Mouse (Mus musculus): Measurements from ENCODE around the gene Slc1a5.

Slc1a5 gene

GRCm38 (mm10) chr7:16780825-16781554 is at the start of gene Slc1a5:
Gene Slc1a5 (plus strand): TSS chr7:16781340.
- DNase-seq = peak; percentile 48 to 60

- DNase-seq = no peak
Observed at GRCm38 (mm10) chr7:16731893-16732422, 49.2 kb upstream of the Slc1a5 start.

- DNase-seq = peak in 1 of 2 experiments; percentile 26
Observed at GRCm38 (mm10) chr7:16737606-16738072, 43.5 kb upstream of the Slc1a5 start.

- peak; percentile 98 to 99 for DNase-seq
Observed at GRCm38 (mm10) chr7:16738073-16738696, 43.0 kb upstream of the Slc1a5 start, which contains the start of gene Ap2s1. Gene Ap2s1 (plus strand): TSS chr7:16738410.

GRCm38 (mm10) chr7:16739056-16739604 is 42.0 kb upstream of the Slc1a5 start:
- no peak for DNase-seq

GRCm38 (mm10) chr7:16745373-16745772 is 35.8 kb upstream of the Slc1a5 start:
- DNase-seq = no peak

GRCm38 (mm10) chr7:16746093-16746492 is 35.0 kb upstream of the Slc1a5 start:
- peak; percentile 41 to 54 for DNase-seq

GRCm38 (mm10) chr7:16747656-16748055 is 33.5 kb upstream of the Slc1a5 start:
- DNase-seq = no peak

GRCm38 (mm10) chr7:16752016-16752415 is 29.1 kb upstream of the Slc1a5 start:
- DNase-seq = no peak

GRCm38 (mm10) chr7:16755362-16756017 is 25.6 kb upstream of the Slc1a5 start:
- DNase-seq = no peak

- no peak for DNase-seq
Observed at GRCm38 (mm10) chr7:16758872-16759574, 22.1 kb upstream of the Slc1a5 start.

GRCm38 (mm10) chr7:16760292-16760691 is 20.8 kb upstream of the Slc1a5 start:
- no peak for DNase-seq

- no peak for DNase-seq
Observed at GRCm38 (mm10) chr7:16761005-16761481, 20.1 kb upstream of the Slc1a5 start.

- DNase-seq = no peak
Observed at GRCm38 (mm10) chr7:16761630-16762029, 19.5 kb upstream of the Slc1a5 start.

- DNase-seq = no peak
Observed at GRCm38 (mm10) chr7:16763463-16764218, 17.5 kb upstream of the Slc1a5 start.

GRCm38 (mm10) chr7:16766443-16766842 is 14.7 kb upstream of the Slc1a5 start:
- DNase-seq = no peak

- DNase-seq = no peak
Observed at GRCm38 (mm10) chr7:16775888-16776287, 5.3 kb upstream of the Slc1a5 start.

- DNase-seq = no peak
Observed at GRCm38 (mm10) chr7:16780076-16780475, 1.1 kb upstream of the Slc1a5 start.

- DNase-seq = no peak
Observed at GRCm38 (mm10) chr7:16781555-16781815, 345 bp downstream of the Slc1a5 start.

GRCm38 (mm10) chr7:16781816-16782554 is 845 bp downstream of the Slc1a5 start:
- peak in 1 of 2 experiments; percentile 7 for DNase-seq

GRCm38 (mm10) chr7:16782555-16783125 is 1.5 kb downstream of the Slc1a5 start:
- no peak for DNase-seq
